Mouse (Mus musculus): ENCODE data around the gene Coro1a. TPM values are rescaled to one million over a fixed set of nuclear protein-coding genes. Genes with fewer than 3 reads are reported as not detected.

Gene Coro1a
- polyA plus RNA-seq, 1 experiment from 2014 or later, result 65.3 TPM

GRCm38 (mm10) chr7:126668452-126668851, 39.1 kb downstream of the Coro1a start:
- no peaks in the 10 kb centered on the region; the same call in 1 of the 2 replicates for H3K4me1 ChIP-seq (ENCODE audit: insufficient read depth, low read depth, low read length)
- H3K27me3 ChIP-seq (replicated peaks; ENCODE audit: insufficient read depth, low read length), result no peaks in the 10 kb centered on the region
- peaks cover 6% of the 10 kb centered on the region; the same call in 1 of the 2 replicates for H3K36me3 ChIP-seq (ENCODE audit: insufficient read depth, low read length)
- H3K9me3 ChIP-seq (ENCODE audit: low read length), result no peaks in the 10 kb centered on the region
- ATAC-seq, result peak; percentile 50
- H3K9ac ChIP-seq (replicated peaks; ENCODE audit: low read depth), result no peak overlapping the region
- DNase-seq (ENCODE audit: low spot score), result peak; percentile 57
- no peak overlapping the region for H3K4me2 ChIP-seq (replicated peaks; ENCODE audit: low read depth, low read length)
- 38% methylated on average over 5 of the region's 5 CpGs for WGBS
- no peak overlapping the region for H3K4me3 ChIP-seq (ENCODE audit: low read depth, low read length)
- TF ChIP-seq EP300 (IDR thresholded peaks at IDR 0.05), result peak; percentile 71
- TF ChIP-seq CTCF (IDR thresholded peaks at IDR 0.05), result no peak
- peak overlapping the region; percentile 81 for H3K27ac ChIP-seq (ENCODE audit: low read length)

GRCm38 (mm10) chr7:126667495-126668090, 40.0 kb downstream of the Coro1a start:
- DNase-seq (ENCODE audit: low spot score) (no peak), ATAC-seq (no peak)
- TF ChIP-seq CTCF (IDR thresholded peaks at IDR 0.05) (no peak), EP300 (IDR thresholded peaks at IDR 0.05) (no peak)
- H3K9ac ChIP-seq (replicated peaks; ENCODE audit: low read depth), result no peak overlapping the region
- H3K4me3 ChIP-seq (ENCODE audit: low read depth, low read length), result no peak overlapping the region
- H3K27me3 ChIP-seq (replicated peaks; ENCODE audit: insufficient read depth, low read length), result no peaks in the 10 kb centered on the region
- whole genome bisulfite sequencing, result 78% methylated on average over 9 of the region's 9 CpGs
- H3K4me2 ChIP-seq (replicated peaks; ENCODE audit: low read depth, low read length), result no peak overlapping the region
- peaks cover 6% of the 10 kb centered on the region; the same call in 1 of the 2 replicates for H3K36me3 ChIP-seq (ENCODE audit: insufficient read depth, low read length)
- H3K4me1 ChIP-seq (ENCODE audit: insufficient read depth, low read depth, low read length), result peaks cover 5% of the 10 kb centered on the region; the same call in 1 of the 2 replicates
- H3K9me3 ChIP-seq (ENCODE audit: low read length), result no peaks in the 10 kb centered on the region
- peak overlapping the region; percentile 81; the same call in 1 of the 2 replicates for H3K27ac ChIP-seq (ENCODE audit: low read length)

- H3K4me1 ChIP-seq (ENCODE audit: insufficient read depth, low read depth, low read length), result peaks cover 5% of the 10 kb centered on the region; the same call in 1 of the 2 replicates
- DNase-seq (ENCODE audit: low spot score) (no peak), ATAC-seq (no peak)
- H3K4me2 ChIP-seq (replicated peaks; ENCODE audit: low read depth, low read length), result no peak overlapping the region
- H3K4me3 ChIP-seq (ENCODE audit: low read depth, low read length), result no peak overlapping the region
- no peaks in the 10 kb centered on the region for H3K27me3 ChIP-seq (replicated peaks; ENCODE audit: insufficient read depth, low read length)
- H3K27ac ChIP-seq (ENCODE audit: low read length), result no peak overlapping the region
- no peaks in the 10 kb centered on the region for H3K36me3 ChIP-seq (ENCODE audit: insufficient read depth, low read length)
- H3K9ac ChIP-seq (replicated peaks; ENCODE audit: low read depth), result no peak overlapping the region
- TF ChIP-seq CTCF (IDR thresholded peaks at IDR 0.05) (no peak), EP300 (IDR thresholded peaks at IDR 0.05) (no peak)
- no peaks in the 10 kb centered on the region for H3K9me3 ChIP-seq (ENCODE audit: low read length)
- 89% methylated on average over 3 of the region's 3 CpGs for WGBS
Observed at GRCm38 (mm10) chr7:126665269-126665668, 42.3 kb downstream of the Coro1a start.

GRCm38 (mm10) chr7:126663646-126664045, 43.9 kb downstream of the Coro1a start:
- no peak overlapping the region for H3K9ac ChIP-seq (replicated peaks; ENCODE audit: low read depth)
- H3K36me3 ChIP-seq (ENCODE audit: insufficient read depth, low read length), result no peaks in the 10 kb centered on the region
- no peak overlapping the region for H3K4me3 ChIP-seq (ENCODE audit: low read depth, low read length)
- H3K9me3 ChIP-seq (ENCODE audit: low read length), result no peaks in the 10 kb centered on the region
- peak; percentile 49 for DNase-seq (ENCODE audit: low spot score)
- H3K27me3 ChIP-seq (replicated peaks; ENCODE audit: insufficient read depth, low read length), result no peaks in the 10 kb centered on the region
- TF ChIP-seq CTCF (IDR thresholded peaks at IDR 0.05), result no peak
- TF ChIP-seq EP300 (IDR thresholded peaks at IDR 0.05), result no peak
- WGBS, result 36% methylated on average over 8 of the region's 8 CpGs
- H3K4me1 ChIP-seq (ENCODE audit: insufficient read depth, low read depth, low read length), result peaks cover 5% of the 10 kb centered on the region; the same call in 1 of the 2 replicates
- peak; percentile 81 for ATAC-seq
- no peak overlapping the region for H3K4me2 ChIP-seq (replicated peaks; ENCODE audit: low read depth, low read length)
- peak overlapping the region; percentile 35; the same call in 1 of the 2 replicates for H3K27ac ChIP-seq (ENCODE audit: low read length)

GRCm38 (mm10) chr7:126659771-126660170, 47.8 kb downstream of the Coro1a start:
- Histone ChIP-seq H3K4me1 (ENCODE audit: insufficient read depth, low read depth, low read length) (peaks cover 5% of the 10 kb centered on the region; the same call in 1 of the 2 replicates), H3K27ac (ENCODE audit: low read length) (no peak overlapping the region), H3K36me3 (ENCODE audit: insufficient read depth, low read length) (no peaks in the 10 kb centered on the region), H3K4me3 (ENCODE audit: low read depth, low read length) (no peak overlapping the region), H3K4me2 (replicated peaks; ENCODE audit: low read depth, low read length) (no peak overlapping the region), H3K9me3 (ENCODE audit: low read length) (no peaks in the 10 kb centered on the region), H3K9ac (replicated peaks; ENCODE audit: low read depth) (no peak overlapping the region), H3K27me3 (replicated peaks; ENCODE audit: insufficient read depth, low read length) (no peaks in the 10 kb centered on the region)
- 92% methylated on average over 3 of the region's 3 CpGs for WGBS
- TF ChIP-seq CTCF (IDR thresholded peaks at IDR 0.05) (no peak), EP300 (IDR thresholded peaks at IDR 0.05) (no peak)
- no peak for DNase-seq (ENCODE audit: low spot score)
- no peak for ATAC-seq

- Histone ChIP-seq H3K4me1 (ENCODE audit: insufficient read depth, low read depth, low read length) (no peaks in the 10 kb centered on the region), H3K9ac (replicated peaks; ENCODE audit: low read depth) (no peak overlapping the region), H3K4me3 (ENCODE audit: low read depth, low read length) (no peak overlapping the region), H3K27ac (ENCODE audit: low read length) (no peak overlapping the region), H3K4me2 (replicated peaks; ENCODE audit: low read depth, low read length) (no peak overlapping the region), H3K9me3 (ENCODE audit: low read length) (no peaks in the 10 kb centered on the region), H3K27me3 (replicated peaks; ENCODE audit: insufficient read depth, low read length) (no peaks in the 10 kb centered on the region), H3K36me3 (ENCODE audit: insufficient read depth, low read length) (no peaks in the 10 kb centered on the region)
- WGBS, result 91% methylated on average over 1 of the region's 1 CpGs
- ATAC-seq (no peak), DNase-seq (ENCODE audit: low spot score) (no peak)
- TF ChIP-seq CTCF (IDR thresholded peaks at IDR 0.05) (no peak), EP300 (IDR thresholded peaks at IDR 0.05) (no peak)
Observed at GRCm38 (mm10) chr7:126657522-126657921, 50.1 kb downstream of the Coro1a start.
